Mouse (Mus musculus) natural killer cell, adult 2 months (primary cell): ENCODE measurements around the gene Ttll4.

Source experiments
- DNase-seq, 2 experiments: peaks; one replicate each; pipeline ENCODE4 v3.0.0; 2022; ENCODE audit warnings: low spot score in 2 of 2

Ttll4 gene

DNA sequence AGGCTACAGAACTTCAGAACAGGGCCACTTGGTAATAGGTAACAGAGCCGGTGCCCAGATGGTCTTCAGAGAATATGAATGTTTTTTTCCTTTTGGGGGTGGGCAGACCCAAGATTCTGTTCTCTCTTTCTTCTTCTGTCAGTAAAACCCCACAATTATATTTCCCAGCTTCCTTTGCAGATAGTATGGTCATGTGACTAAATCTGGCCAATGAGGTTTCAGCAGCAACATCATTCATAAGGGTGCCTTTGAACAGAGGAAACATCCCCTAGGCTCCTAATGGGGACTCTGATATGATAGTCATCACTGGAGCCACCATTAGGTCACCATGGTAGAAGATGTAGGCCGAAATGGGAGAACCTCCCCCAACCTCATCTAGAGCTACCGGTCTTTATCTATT, 91.3 kb downstream of the Ttll4 start:
- no peak for DNase-seq
